Mouse (Mus musculus) intestine, embryonic 14.5 days (tissue): ENCODE measurements around the gene Dtymk. TPM values are rescaled to one million over a fixed set of nuclear protein-coding genes. Genes with fewer than 3 reads are reported as not detected.
"Not testable (repeated sequence)": the region's sequence is repeated elsewhere in the genome, so short reads cannot be mapped to it uniquely, and the experiment has no call there.

Experiments used
- ATAC-seq: fragments of 200-750 bp; cut with Nextera tagmentation; replicated peaks from 2 replicates; pipeline ENCODE4 v1.8.0; 2017; ENCODE audit warnings: low read depth, moderate number of reproducible peaks, moderate TSS enrichment, moderate library complexity; ENCODE audit not compliant: low FRiP score, low TSS enrichment
- DNase-seq: peaks from one replicate; pipeline ENCODE4 v3.0.0-alpha.2; 2018; ENCODE audit warnings: low spot score
- H3K27ac ChIP-seq: fragments of 300-500 bp; sonication (generic); 2 replicates; pipeline ENCODE4 v1.5.1; 2014; ENCODE audit warnings: low read depth, mild to moderate bottlenecking, control low read depth
- H3K27me3 ChIP-seq: fragments of 300-500 bp; sonication (generic); replicated peaks from 2 replicates; pipeline ENCODE4 v1.6.1; 2014; ENCODE audit warnings: low read length, control low read depth; ENCODE audit not compliant: control insufficient read depth, insufficient read depth
- H3K36me3 ChIP-seq: fragments of 300-500 bp; sonication (generic); 2 replicates; pipeline ENCODE4 v1.6.1; 2014; ENCODE audit warnings: low read length, control low read depth; ENCODE audit not compliant: control insufficient read depth, insufficient read depth
- H3K4me1 ChIP-seq: fragments of 300-500 bp; sonication (generic); replicated peaks from 2 replicates; pipeline ENCODE4 v1.6.1; 2014; ENCODE audit warnings: low read length, control low read depth, mixed read lengths; ENCODE audit not compliant: control insufficient read depth, insufficient read depth
- H3K4me2 ChIP-seq: fragments of 300-500 bp; sonication (generic); 2 replicates; pipeline ENCODE4 v1.6.1; 2014; ENCODE audit warnings: low read length
- H3K4me3 ChIP-seq: fragments of 300-500 bp; sonication (generic); 2 replicates; pipeline ENCODE4 v1.5.1; 2014; ENCODE audit warnings: low read depth, low read length, control low read depth, mixed read lengths
- H3K9ac ChIP-seq: fragments of 300-500 bp; sonication (generic); 2 replicates; pipeline ENCODE4 v1.6.1; 2014; ENCODE audit warnings: mild to moderate bottlenecking, low read length
- H3K9me3 ChIP-seq: fragments of 300-500 bp; sonication (generic); 2 replicates; pipeline ENCODE4 v1.6.1; 2016; ENCODE audit warnings: low read length, control low read depth; ENCODE audit not compliant: control insufficient read depth
- WGBS: fragments of 180-500 bp; shearing (Covaris S2); extraction: QIAGEN DNeasy Blood & Tissue Kit; methylation state at CpG from one replicate; pipeline ENCODE4 v1.1.7; 2014; 5-methylcytosine and 5-hydroxymethylcytosine counted together
- polyA plus RNA-seq: library from polyadenylated mRNA; unstranded; fragments of >200 nt; fragmentation: Nextera tagmentation; extraction: Ambion mirVana; gene quantifications from 2 replicates; pipeline ENCODE4 v1.2.1, GENCODE M21; 2014

The Dtymk gene
- 272 and 288 TPM in 2 replicates for polyA plus RNA-seq

GRCm38 (mm10) chr1:93801741-93802238 is at the start of gene Dtymk:
Gene Dtymk (minus strand): TSS chr1:93801934.
- peak; percentile 92 for DNase-seq
- Histone ChIP-seq H3K36me3 (peaks cover 47% of the 10 kb centered on the region), H3K9ac (peak within 1 kb of the TSS; percentile 72), H3K27me3 (no peaks in the 10 kb centered on the region), H3K4me1 (peaks cover 18% of the 10 kb centered on the region), H3K4me2 (peak within 1 kb of the TSS; percentile 94), H3K9me3 (no peaks in the 10 kb centered on the region), H3K4me3 (peak within 1 kb of the TSS; percentile 63), H3K27ac (peak within 1 kb of the TSS; percentile 84)
- peak; percentile 63 for ATAC-seq
- WGBS, result under 1% methylated on average over 42 of the region's 42 CpGs

DNA sequence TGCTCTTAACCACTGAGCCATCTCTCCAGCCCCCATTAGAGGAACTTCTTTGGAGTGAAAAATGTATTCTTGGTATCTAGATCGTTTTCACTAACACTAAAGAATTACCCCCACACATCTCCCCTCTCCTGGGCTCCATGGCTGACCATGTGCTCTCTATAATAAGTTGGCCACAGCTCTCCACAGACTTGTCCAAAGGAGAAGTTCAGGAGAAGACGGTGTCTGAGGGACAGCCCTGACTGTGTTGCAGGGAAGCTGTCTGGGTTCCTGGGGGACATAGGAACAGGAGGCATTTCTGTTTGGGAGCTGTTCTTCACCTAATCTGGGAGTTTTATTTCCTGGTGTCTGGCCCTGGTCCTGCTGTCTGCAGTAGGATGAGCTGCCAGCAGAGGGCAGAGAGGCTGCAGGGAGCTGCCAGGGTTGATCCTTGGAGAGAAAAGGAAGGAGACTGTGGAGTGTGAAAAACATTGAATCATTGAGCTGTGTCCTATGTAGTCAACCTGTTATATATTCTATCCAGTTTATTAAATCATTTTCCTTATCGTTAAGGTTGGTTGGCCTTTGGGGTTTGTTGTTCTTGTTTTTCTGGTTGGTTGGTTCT is 44.1 kb upstream of the Dtymk start:
- H3K4me3 ChIP-seq, H3K9me3 ChIP-seq, DNase-seq, H3K9ac ChIP-seq, H3K36me3 ChIP-seq, H3K4me1 ChIP-seq, H3K4me2 ChIP-seq, H3K27me3 ChIP-seq, H3K27ac ChIP-seq: not testable (repeated sequence)
- ATAC-seq, result peak; percentile 62; the same call in 1 of the 2 replicates
- WGBS, result 70% methylated on average over 1 of the region's 3 CpGs

- WGBS, result 90% methylated on average over 8 of the region's 8 CpGs
- H3K9ac ChIP-seq, H3K27me3 ChIP-seq, ATAC-seq, H3K4me1 ChIP-seq, H3K4me3 ChIP-seq, DNase-seq, H3K4me2 ChIP-seq, H3K27ac ChIP-seq, H3K9me3 ChIP-seq: not testable (repeated sequence)
- peaks cover 11% of the 10 kb centered on the region for H3K36me3 ChIP-seq
These were observed 36.8 kb upstream of the Dtymk start for GRCm38 (mm10) chr1:93838569-93838968.

- Histone ChIP-seq H3K36me3 (peaks cover 11% of the 10 kb centered on the region), H3K4me2 (no peak overlapping the region), H3K9ac (no peak overlapping the region), H3K4me3 (no peak overlapping the region), H3K4me1 (no peaks in the 10 kb centered on the region), H3K9me3 (no peaks in the 10 kb centered on the region), H3K27me3 (no peaks in the 10 kb centered on the region), H3K27ac (no peak overlapping the region)
- no peak for DNase-seq
- WGBS, result 92% methylated on average over 8 of the region's 8 CpGs
- ATAC-seq, result no peak
These were observed 35.6 kb upstream of the Dtymk start for GRCm38 (mm10) chr1:93837335-93837734.

GRCm38 (mm10) chr1:93836532-93836913 is 34.8 kb upstream of the Dtymk start:
- Histone ChIP-seq H3K36me3 (peaks cover 11% of the 10 kb centered on the region), H3K27ac (no peak overlapping the region), H3K9ac (no peak overlapping the region), H3K9me3 (no peaks in the 10 kb centered on the region), H3K4me2 (no peak overlapping the region), H3K4me3 (no peak overlapping the region), H3K4me1 (no peaks in the 10 kb centered on the region), H3K27me3 (no peaks in the 10 kb centered on the region)
- WGBS, result 86% methylated on average over 2 of the region's 2 CpGs
- DNase-seq, result no peak
- ATAC-seq, result no peak

- Histone ChIP-seq H3K4me3 (no peak overlapping the region), H3K4me2 (no peak overlapping the region), H3K4me1 (no peaks in the 10 kb centered on the region), H3K9ac (no peak overlapping the region), H3K9me3 (no peaks in the 10 kb centered on the region), H3K36me3 (peaks cover 11% of the 10 kb centered on the region), H3K27me3 (no peaks in the 10 kb centered on the region), H3K27ac (no peak overlapping the region)
- WGBS, result 87% methylated on average over 6 of the region's 6 CpGs
- no peak for DNase-seq
- no peak for ATAC-seq
These were observed 34.3 kb upstream of the Dtymk start for GRCm38 (mm10) chr1:93835876-93836531.

DNA sequence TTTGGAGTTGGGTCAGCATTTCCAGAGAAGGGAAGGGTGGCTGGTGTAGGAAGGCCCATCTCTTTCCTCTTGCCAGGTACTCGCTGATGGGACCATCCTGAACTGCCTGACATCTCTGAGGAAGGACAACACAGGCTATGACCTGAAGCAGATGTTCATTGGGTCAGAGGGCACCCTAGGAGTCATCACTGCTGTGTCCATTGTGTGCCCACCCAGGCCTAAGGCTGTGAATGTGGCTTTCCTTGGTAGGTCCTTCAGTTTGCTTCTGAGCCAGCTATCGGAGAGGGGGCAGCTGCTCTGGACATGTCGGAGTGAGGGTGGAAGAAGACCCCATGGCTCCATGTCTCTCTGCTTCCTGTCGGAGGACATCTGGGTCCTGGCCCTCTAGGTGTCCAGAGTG is 33.5 kb upstream of the Dtymk start:
- Histone ChIP-seq H3K36me3 (peaks cover 11% of the 10 kb centered on the region), H3K4me3 (no peak overlapping the region), H3K27me3 (no peaks in the 10 kb centered on the region), H3K9ac (no peak overlapping the region), H3K9me3 (no peaks in the 10 kb centered on the region), H3K4me2 (no peak overlapping the region), H3K4me1 (no peaks in the 10 kb centered on the region), H3K27ac (no peak overlapping the region)
- no peak for ATAC-seq
- WGBS, result 95% methylated on average over 4 of the region's 4 CpGs
- DNase-seq, result no peak

- Histone ChIP-seq H3K9me3 (no peaks in the 10 kb centered on the region), H3K4me3 (no peak overlapping the region), H3K9ac (no peak overlapping the region), H3K4me2 (no peak overlapping the region), H3K27me3 (no peaks in the 10 kb centered on the region), H3K36me3 (peaks cover 11% of the 10 kb centered on the region), H3K27ac (no peak overlapping the region), H3K4me1 (no peaks in the 10 kb centered on the region)
- no peak for DNase-seq
- ATAC-seq, result no peak
- whole genome bisulfite sequencing, result 87% methylated on average over 7 of the region's 7 CpGs
These were observed 33.0 kb upstream of the Dtymk start for GRCm38 (mm10) chr1:93834671-93835150.
